Mouse (Mus musculus): Measurements from ENCODE around the gene Gm42878. TPM values are rescaled to one million over a fixed set of nuclear protein-coding genes. Genes with fewer than 3 reads are reported as not detected.

The Gm42878 gene
- polyA plus RNA-seq, 1 experiment = not detected

DNA sequence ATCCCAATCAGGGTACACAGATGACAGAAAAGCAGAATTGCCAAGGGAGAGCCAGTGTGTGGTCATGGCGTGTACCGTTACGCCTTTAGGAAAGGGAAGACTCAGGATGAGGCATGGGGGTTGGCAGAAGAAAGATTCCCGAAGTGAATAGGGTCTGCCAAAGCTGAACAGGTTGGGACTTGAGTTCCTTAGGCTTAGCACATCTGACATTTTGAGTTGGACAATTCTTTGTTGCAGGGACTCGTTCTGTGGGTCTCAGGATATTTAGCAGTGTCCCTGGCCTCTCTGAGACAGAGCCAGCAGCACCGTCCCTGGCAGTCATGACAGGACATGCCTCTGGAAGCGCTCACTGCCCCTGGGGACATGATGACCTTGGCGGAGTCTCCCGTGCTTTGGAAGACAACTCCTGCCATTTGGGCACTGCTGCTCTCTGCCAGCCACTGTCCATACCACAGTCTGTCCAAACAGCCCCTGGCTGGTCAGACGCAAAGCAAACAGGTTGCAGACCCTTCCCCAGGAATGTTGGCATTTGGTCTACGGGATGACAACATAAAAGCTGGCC lies 31.7 kb upstream of the Gm42878 start:
- TF ChIP-seq GATA1 (IDR thresholded peaks at IDR 0.05; ENCODE audit: low read length) = no peak

DNA sequence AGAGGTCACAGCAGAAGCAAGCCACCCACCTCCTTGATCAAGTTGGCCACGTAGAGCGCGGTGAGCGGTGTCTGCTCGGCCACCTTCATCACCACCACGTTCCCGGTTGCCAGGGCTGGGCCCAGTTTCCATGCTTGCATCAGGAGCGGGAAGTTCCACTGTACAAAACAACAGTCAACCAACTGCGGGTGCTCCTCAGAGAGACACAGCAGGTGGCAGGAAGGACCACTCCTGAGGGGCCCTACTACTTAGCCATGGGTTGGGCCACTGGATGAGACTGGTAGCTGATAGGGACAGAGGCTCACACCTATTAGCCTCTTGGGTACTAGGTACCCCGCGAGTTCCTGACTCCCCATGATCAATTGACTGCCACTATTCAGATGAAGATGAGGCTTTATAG lies 30.6 kb upstream of the Gm42878 start:
- TF ChIP-seq GATA1 (IDR thresholded peaks at IDR 0.05; ENCODE audit: low read length) = no peak

DNA sequence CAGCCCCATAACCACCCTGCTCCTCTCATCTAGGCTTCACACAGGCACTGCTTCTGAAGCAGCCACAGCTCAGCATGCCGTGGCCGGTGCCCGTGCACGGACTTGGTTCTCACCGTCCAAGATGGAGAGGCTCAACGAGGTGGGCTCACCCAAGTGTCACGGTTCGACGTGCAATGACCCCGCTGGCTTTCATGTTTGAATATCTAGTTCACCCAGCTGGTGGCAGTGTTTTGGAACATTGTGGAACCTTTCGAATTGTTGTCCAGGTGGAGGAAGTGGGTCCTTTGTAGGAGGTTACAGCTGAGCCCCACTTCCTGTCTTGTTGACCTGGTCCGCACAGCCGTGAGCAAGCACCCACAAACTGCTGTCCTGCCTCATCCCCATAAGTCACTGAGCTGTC lies 28.9 kb upstream of the Gm42878 start:
- TF ChIP-seq GATA1 (IDR thresholded peaks at IDR 0.05; ENCODE audit: low read length) = no peak

DNA sequence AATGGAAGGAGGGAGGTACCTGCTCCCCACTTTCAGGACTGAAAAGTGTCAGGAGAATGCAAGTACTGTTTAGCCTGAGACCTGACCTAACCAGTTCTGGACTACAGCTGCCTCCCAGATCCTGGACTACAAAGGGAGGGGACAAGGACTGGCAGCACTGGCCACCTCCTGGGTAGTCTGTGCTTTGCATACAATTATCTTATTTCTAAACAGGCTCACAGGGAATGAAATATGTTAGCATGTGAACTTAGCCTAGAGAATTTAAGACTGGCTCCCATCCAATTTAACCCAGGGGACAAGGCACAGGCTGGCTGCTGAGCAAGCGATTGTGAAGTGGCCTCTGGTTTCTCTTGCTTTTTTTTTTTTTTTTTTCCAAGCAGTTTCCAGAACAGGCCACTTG lies 25.5 kb upstream of the Gm42878 start:
- TF ChIP-seq GATA1 (IDR thresholded peaks at IDR 0.05; ENCODE audit: low read length) = no peak

DNA sequence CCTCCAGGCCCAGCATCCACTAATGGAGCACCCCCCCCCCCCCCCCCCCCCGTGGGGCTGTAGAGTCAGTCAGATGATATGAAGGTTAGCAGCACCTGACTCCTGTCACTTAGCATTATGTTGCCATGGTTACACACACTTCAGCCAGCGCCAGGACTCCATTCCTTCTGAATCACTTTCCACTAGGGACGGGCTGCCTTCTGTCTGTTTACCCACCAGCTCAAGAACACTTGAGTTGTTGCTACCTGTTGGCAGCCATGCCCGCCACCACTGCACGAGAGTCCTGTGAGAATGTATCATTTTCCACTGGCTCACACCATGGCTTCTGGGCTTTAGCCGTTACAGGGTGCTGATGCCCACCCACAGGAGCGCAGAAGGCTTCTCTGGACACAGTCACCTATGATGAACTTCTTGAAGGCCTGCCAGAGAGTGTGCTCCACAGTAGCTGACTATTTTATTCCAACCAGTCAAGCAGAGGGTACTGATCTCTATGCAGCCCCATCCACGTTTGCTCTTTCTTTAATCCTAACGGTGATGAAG lies 24.7 kb upstream of the Gm42878 start:
- no peak for TF ChIP-seq GATA1 (IDR thresholded peaks at IDR 0.05; ENCODE audit: low read length)

DNA sequence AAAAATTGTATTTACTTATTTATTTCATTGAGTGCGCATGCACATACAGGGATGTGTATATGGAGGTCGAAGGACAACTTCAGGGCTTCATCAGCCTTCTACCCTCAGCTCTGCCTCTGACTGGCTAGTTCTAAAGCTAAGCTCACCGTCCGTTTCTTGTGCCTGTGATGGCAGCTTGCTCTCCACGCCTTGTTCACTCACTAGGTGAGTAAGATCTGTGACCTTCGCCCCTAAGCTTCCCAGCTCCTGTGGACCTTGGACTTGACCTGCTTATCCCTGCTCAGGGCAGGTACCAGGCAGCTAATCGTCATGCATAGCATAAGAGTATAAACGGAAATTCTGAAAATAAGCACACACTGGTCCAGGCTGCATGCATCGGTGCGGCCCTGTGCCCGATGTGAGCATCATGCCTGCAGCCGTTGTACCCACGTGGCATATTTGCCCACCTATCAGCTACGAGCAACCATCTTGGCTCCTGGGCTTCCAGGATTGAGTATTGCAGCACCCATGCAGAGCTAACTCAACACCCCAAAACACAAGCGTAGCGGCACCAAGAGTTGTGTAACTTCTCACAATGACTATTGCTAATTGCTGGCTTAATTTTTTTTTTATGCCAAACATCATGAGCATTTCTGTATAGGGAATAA lies 20.9 kb upstream of the Gm42878 start:
- TF ChIP-seq GATA1 (IDR thresholded peaks at IDR 0.05; ENCODE audit: low read length) = no peak

DNA sequence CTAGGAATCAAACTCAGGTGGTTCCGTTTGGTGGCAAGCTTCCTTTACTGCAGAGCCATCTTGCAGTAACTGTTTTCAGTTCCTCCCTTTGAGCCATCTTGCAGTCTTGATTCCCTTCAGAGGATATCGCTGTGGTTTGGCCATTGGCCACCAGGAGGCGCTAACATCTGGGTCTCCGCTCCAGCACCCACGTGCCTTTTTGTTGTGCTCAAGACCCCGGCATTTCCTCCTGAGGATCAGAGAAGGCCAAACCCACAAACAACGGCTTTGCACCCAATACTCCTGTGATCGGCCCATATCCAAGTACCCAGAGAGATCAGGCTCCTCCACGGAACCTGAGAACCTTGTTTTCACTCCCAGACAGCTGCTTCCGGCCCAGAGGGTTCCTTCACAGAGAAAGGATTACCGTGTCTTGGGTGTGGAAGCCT lies 19.2 kb upstream of the Gm42878 start:
- no peak for TF ChIP-seq GATA1 (IDR thresholded peaks at IDR 0.05; ENCODE audit: low read length)

DNA sequence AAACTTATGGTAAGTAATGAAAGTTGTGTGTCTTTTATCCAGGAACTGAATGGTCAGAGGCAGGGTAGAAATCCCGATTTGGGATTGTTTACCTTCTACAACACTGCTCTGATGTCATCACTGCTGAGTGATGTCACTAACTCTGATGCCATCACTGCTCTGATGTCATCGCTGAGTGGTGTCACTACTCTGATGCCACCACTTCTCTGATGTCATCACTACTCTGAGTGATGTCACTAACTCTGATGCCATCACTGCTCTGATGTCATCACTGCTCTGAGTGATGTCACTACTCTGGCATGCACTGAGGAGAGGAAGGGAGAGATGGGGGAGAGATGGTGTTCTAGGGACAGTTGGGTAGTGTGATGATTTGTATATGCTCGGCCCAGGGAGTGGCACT lies 17.2 kb upstream of the Gm42878 start:
- no peak for TF ChIP-seq GATA1 (IDR thresholded peaks at IDR 0.05; ENCODE audit: low read length)

DNA sequence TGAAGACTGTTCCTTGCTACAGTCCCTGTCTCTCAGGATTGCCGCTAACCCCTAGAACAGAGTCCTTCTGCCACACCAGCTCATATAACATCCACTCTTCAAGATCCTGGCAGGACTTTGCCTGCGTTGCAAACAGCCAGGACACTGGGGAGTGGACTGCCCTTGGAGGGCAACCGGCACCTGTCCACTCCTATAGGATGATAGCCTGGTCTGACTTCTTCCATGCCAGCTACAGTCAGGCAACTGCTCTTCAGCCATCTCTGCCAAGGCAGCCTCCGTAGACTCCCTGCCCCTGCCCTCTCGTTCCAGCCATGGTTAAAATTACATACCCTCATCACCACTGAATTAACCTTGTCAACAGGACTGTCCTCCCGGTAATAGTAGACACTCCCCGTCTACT lies 3.9 kb upstream of the Gm42878 start:
- TF ChIP-seq GATA1 (IDR thresholded peaks at IDR 0.05; ENCODE audit: low read length) = no peak

DNA sequence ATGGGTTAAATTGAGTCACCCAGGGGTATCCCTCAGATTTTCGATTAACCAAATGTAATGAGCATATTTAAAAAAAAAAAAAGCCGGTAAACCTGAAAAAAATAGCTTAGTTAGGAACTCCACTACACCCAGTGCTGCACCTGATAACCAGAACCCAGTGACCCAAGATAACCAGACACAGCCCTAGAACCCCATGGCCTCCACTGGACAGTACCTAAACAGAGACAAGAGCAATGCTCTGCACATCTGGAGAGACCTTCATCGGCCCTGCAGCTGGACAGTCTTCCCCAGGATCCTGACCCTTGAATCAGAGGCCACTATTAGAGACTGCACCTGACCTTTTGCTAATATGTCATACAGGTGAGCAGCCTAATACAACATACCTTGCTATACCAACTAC lies 1.8 kb upstream of the Gm42878 start:
- no peak for TF ChIP-seq GATA1 (IDR thresholded peaks at IDR 0.05; ENCODE audit: low read length)

DNA sequence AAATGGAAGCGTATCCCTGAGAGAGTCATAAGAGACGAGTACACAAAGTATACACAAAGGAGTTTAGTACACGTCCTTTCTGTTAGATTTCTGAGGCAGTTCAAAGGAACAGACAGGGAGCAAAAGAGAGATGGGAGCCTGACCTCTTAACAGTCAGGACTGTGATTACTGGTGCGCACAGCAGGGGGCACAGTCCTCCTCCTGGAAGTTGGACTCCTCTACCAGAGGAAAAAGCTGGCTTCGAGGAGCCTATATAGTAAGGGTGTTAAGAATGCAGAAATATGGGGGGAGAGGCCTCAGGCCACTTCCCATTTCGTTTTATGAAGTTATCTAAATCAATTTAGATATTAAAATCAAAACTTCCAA lies 1.2 kb upstream of the Gm42878 start:
- no peak for TF ChIP-seq GATA1 (IDR thresholded peaks at IDR 0.05; ENCODE audit: low read length)

DNA sequence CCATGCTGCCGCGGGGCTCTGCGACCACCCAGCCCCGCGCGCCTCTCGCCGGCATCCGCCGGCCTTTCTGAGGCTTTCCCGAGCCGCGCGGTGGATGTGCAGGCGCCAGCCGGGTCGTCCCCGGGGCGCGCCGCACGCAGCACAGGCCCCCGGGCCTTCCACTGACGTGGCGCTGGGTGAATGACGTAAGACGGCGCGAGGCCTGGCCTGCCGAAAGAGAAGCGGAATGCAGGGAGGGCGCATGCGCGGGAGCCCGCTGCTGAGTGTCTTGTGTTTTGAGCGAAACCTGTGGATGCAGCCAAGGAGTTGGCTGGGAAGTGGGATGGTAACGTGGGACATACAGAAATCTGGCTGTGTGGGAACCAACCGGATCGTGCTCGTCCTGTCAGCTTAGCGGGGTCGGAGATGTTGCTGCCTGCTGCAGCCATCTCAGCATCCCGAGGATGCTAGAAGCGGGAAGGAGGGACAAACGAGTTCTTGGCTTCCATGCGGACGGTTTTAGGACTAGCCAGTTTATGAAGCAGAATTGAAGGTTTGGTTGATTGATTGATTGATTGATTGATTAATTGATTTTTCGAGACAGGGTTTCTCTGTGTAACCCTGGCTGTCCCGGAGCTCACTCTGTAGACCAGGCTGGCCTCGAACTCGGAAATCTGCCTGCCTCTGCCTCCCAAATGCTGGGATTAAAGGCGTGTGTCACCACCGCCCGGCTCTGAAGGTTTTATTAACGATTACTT lies 679 bp upstream of the Gm42878 start, which contains the start of gene Mapkapk5:
Gene Mapkapk5 (minus strand): TSS at position 113 of the 737 bp plus-strand sequence.
- TF ChIP-seq GATA1 (IDR thresholded peaks at IDR 0.05; ENCODE audit: low read length) = no peak

DNA sequence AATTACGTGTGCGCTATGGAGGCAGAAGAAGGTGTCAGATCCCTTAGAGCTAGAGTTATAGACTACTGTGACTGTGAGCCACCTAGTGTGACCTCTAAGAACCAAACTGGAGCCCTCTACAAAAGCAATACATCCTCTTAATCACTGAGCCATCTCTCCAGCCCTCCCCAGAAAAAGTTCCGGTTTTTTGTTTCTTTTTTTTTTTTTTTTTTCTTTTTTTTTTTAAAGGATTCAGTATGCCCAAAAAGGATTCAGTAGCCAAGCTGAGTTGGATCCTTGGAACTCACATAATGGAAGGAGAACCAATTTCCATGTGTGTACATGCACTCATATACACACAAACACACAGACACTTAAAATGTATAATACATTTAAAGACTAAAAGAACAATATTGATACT lies 1.9 kb downstream of the Gm42878 start:
- TF ChIP-seq GATA1 (IDR thresholded peaks at IDR 0.05; ENCODE audit: low read length) = no peak

DNA sequence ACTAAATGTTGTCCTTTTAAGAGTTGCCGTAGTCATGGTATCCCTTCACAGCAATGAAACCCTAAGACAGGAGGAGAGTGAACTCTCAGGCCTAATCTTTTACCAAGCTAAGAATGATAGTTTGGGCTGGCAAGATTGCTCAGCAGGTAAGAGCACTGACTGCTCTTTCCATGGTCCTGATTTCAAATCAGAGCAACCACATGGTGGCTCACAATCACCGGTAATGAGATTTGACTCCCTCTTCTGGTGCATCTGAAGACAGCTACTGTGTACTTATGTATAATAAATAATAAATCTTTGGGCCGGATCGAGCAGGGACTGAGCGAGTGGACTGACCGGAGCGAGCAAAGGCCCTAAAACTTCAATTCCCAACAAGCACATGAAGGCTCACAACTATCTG lies 4.0 kb downstream of the Gm42878 start:
- TF ChIP-seq GATA1 (IDR thresholded peaks at IDR 0.05; ENCODE audit: low read length) = no peak

DNA sequence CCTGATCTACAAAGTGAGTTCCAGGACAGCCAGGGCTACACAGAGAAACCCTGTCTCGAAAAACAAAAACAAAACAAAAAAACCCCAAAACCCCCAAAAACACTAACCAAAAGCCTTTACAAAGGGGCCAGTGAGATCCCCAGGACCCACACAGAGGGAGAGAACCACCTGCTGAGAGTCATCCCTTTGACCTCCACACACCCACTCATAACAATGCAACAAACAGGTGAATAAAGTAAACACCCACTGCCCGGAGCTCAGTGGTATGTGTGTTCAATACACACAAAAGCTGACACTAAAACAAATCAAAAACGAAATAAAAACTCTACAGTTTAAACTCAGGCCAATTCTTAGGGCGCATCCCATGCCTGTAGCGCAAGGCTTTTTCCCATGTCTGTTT lies 5.2 kb downstream of the Gm42878 start:
- TF ChIP-seq GATA1 (IDR thresholded peaks at IDR 0.05; ENCODE audit: low read length) = no peak

DNA sequence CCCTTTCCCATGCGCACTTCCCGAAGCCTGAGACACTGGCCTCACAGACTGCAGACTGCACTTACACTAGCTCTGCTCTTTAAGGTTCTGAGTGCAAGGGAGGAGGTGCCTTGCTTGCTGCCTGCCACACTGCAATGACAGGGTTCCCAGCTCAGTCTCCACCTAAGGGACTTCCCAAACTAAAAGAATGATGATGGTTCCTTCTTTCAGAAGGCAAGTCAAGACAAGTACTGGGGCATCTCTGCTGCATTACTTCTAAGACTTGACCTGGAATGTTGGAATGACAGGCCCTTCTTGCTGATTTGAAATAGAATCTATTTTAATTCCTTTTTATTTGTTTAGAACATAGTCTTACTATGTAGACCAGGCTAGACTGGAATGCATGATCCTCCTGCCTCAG lies 7.7 kb downstream of the Gm42878 start:
- no peak for TF ChIP-seq GATA1 (IDR thresholded peaks at IDR 0.05; ENCODE audit: low read length)
